Mouse (Mus musculus): ENCODE measurements around the gene Suds3. TPM values are rescaled to one million over a fixed set of nuclear protein-coding genes. Genes with fewer than 3 reads are reported as not detected.

Gene Suds3
- total RNA-seq, 1 experiment = 58.7 TPM

- in situ Hi-C loops (cut with MboI; ENCODE audit: low sequenced_read_pairs in 2 of 2, unreplicated experiment in 2 of 2) = no loop called here
- Histone ChIP-seq H3K4me3 (ENCODE audit: insufficient read depth in 1 of 2, low read depth in 1 of 2, low read length in 2 of 2, poor library complexity in 1 of 2, severe bottlenecking in 1 of 2) (no peak overlapping the region), H3K4me1 (ENCODE audit: control insufficient read depth in 2 of 2, insufficient read depth in 2 of 2, low read length in 2 of 2, poor library complexity in 1 of 2) (no peaks in the 10 kb centered on the region), H3K9me3 (ENCODE audit: control insufficient read depth, insufficient read depth, low read depth, low read length) (no peaks in the 10 kb centered on the region), H3K36me3 (ENCODE audit: control insufficient read depth, insufficient read depth, low read length, poor library complexity, severe bottlenecking) (no peaks in the 10 kb centered on the region), H3K9ac (ENCODE audit: insufficient read depth, low read depth, low read length, poor library complexity, severe bottlenecking) (no peak overlapping the region), H3K27ac (ENCODE audit: insufficient read depth, low read depth, low read length, poor library complexity, severe bottlenecking) (no peak overlapping the region)
- DNase-seq (ENCODE audit: low read depth, low spot score) = no peak
- no peak for TF ChIP-seq ZC3H11A (IDR thresholded peaks at IDR 0.05; ENCODE audit: borderline replicate concordance, low read depth, low read length)
- no peak for TF ChIP-seq MAFK (IDR thresholded peaks at IDR 0.05; ENCODE audit: insufficient read depth, low read depth, low read length)
- no peak for TF ChIP-seq HCFC1 (IDR thresholded peaks at IDR 0.05; ENCODE audit: borderline replicate concordance, insufficient read depth, low read length)
Measured at GRCm38 (mm10) chr5:117068808-117069497, 47.0 kb downstream of the Suds3 start.

GRCm38 (mm10) chr5:117068181-117068580 lies 47.7 kb downstream of the Suds3 start:
- in situ Hi-C loops (cut with MboI; ENCODE audit: low sequenced_read_pairs in 2 of 2, unreplicated experiment in 2 of 2) = no loop called here
- H3K4me1 ChIP-seq (ENCODE audit: control insufficient read depth in 2 of 2, insufficient read depth in 2 of 2, low read length in 2 of 2, poor library complexity in 1 of 2) = no peaks in the 10 kb centered on the region
- no peaks in the 10 kb centered on the region for H3K9me3 ChIP-seq (ENCODE audit: control insufficient read depth, insufficient read depth, low read depth, low read length)
- no peak for TF ChIP-seq ZC3H11A (IDR thresholded peaks at IDR 0.05; ENCODE audit: borderline replicate concordance, low read depth, low read length)
- no peak for TF ChIP-seq ZNF384 (IDR thresholded peaks at IDR 0.05; ENCODE audit: low read depth, low read length)
- TF ChIP-seq CHD2 (IDR thresholded peaks at IDR 0.05; ENCODE audit: low read depth, low read length) = no peak
- no peak for TF ChIP-seq MAFK (IDR thresholded peaks at IDR 0.05; ENCODE audit: insufficient read depth, low read depth, low read length)
- TF ChIP-seq HCFC1 (IDR thresholded peaks at IDR 0.05; ENCODE audit: borderline replicate concordance, insufficient read depth, low read length) = no peak
- H3K9ac ChIP-seq (ENCODE audit: insufficient read depth, low read depth, low read length, poor library complexity, severe bottlenecking) = no peak overlapping the region
- no peaks in the 10 kb centered on the region for H3K36me3 ChIP-seq (ENCODE audit: control insufficient read depth, insufficient read depth, low read length, poor library complexity, severe bottlenecking)
- peak; percentile 62 for DNase-seq (ENCODE audit: low read depth, low spot score)
- H3K27ac ChIP-seq (ENCODE audit: insufficient read depth, low read depth, low read length, poor library complexity, severe bottlenecking) = no peak overlapping the region
- no peak overlapping the region for H3K4me3 ChIP-seq (ENCODE audit: insufficient read depth in 1 of 2, low read depth in 1 of 2, low read length in 2 of 2, poor library complexity in 1 of 2, severe bottlenecking in 1 of 2)

GRCm38 (mm10) chr5:117061251-117061650 lies 54.7 kb downstream of the Suds3 start:
- TF ChIP-seq ZNF384 (IDR thresholded peaks at IDR 0.05; ENCODE audit: low read depth, low read length) = no peak
- TF ChIP-seq CHD2 (IDR thresholded peaks at IDR 0.05; ENCODE audit: low read depth, low read length) = no peak
- no peak for TF ChIP-seq ZC3H11A (IDR thresholded peaks at IDR 0.05; ENCODE audit: borderline replicate concordance, low read depth, low read length)
- no peak for TF ChIP-seq HCFC1 (IDR thresholded peaks at IDR 0.05; ENCODE audit: borderline replicate concordance, insufficient read depth, low read length)
- TF ChIP-seq MAFK (IDR thresholded peaks at IDR 0.05; ENCODE audit: insufficient read depth, low read depth, low read length) = no peak
- Histone ChIP-seq H3K4me1 (ENCODE audit: control insufficient read depth in 2 of 2, insufficient read depth in 2 of 2, low read length in 2 of 2, poor library complexity in 1 of 2) (no peaks in the 10 kb centered on the region), H3K4me3 (ENCODE audit: insufficient read depth in 1 of 2, low read depth in 1 of 2, low read length in 2 of 2, poor library complexity in 1 of 2, severe bottlenecking in 1 of 2) (no peak overlapping the region), H3K9ac (ENCODE audit: insufficient read depth, low read depth, low read length, poor library complexity, severe bottlenecking) (no peak overlapping the region), H3K27ac (ENCODE audit: insufficient read depth, low read depth, low read length, poor library complexity, severe bottlenecking) (no peak overlapping the region), H3K36me3 (ENCODE audit: control insufficient read depth, insufficient read depth, low read length, poor library complexity, severe bottlenecking) (no peaks in the 10 kb centered on the region), H3K9me3 (ENCODE audit: control insufficient read depth, insufficient read depth, low read depth, low read length) (no peaks in the 10 kb centered on the region)
- in situ Hi-C loops (cut with MboI; ENCODE audit: low sequenced_read_pairs in 2 of 2, unreplicated experiment in 2 of 2) = no loop called here
- DNase-seq (ENCODE audit: low read depth, low spot score) = no peak

GRCm38 (mm10) chr5:117060484-117061130 lies 55.3 kb downstream of the Suds3 start:
- TF ChIP-seq CHD2 (IDR thresholded peaks at IDR 0.05; ENCODE audit: low read depth, low read length) (no peak), ZNF384 (IDR thresholded peaks at IDR 0.05; ENCODE audit: low read depth, low read length) (no peak), ZC3H11A (IDR thresholded peaks at IDR 0.05; ENCODE audit: borderline replicate concordance, low read depth, low read length) (no peak)
- in situ Hi-C loops (cut with MboI; ENCODE audit: low sequenced_read_pairs in 2 of 2, unreplicated experiment in 2 of 2) = no loop called here
- no peak overlapping the region for H3K27ac ChIP-seq (ENCODE audit: insufficient read depth, low read depth, low read length, poor library complexity, severe bottlenecking)
- H3K9me3 ChIP-seq (ENCODE audit: control insufficient read depth, insufficient read depth, low read depth, low read length) = no peaks in the 10 kb centered on the region
- DNase-seq (ENCODE audit: low read depth, low spot score) = no peak
- no peak overlapping the region for H3K9ac ChIP-seq (ENCODE audit: insufficient read depth, low read depth, low read length, poor library complexity, severe bottlenecking)
- H3K4me1 ChIP-seq (ENCODE audit: control insufficient read depth in 2 of 2, insufficient read depth in 2 of 2, low read length in 2 of 2, poor library complexity in 1 of 2) = no peaks in the 10 kb centered on the region
- no peaks in the 10 kb centered on the region for H3K36me3 ChIP-seq (ENCODE audit: control insufficient read depth, insufficient read depth, low read length, poor library complexity, severe bottlenecking)
- no peak overlapping the region for H3K4me3 ChIP-seq (ENCODE audit: insufficient read depth in 1 of 2, low read depth in 1 of 2, low read length in 2 of 2, poor library complexity in 1 of 2, severe bottlenecking in 1 of 2)
